Mouse (Mus musculus) 416B (cell line): Measurements from ENCODE around the gene Actl7a.

ENCODE experiments used
- DNase-seq: peaks from one replicate; pipeline ENCODE4 v3.0.0; 2011; ENCODE audit warnings: low read depth

The Actl7a gene

DNA sequence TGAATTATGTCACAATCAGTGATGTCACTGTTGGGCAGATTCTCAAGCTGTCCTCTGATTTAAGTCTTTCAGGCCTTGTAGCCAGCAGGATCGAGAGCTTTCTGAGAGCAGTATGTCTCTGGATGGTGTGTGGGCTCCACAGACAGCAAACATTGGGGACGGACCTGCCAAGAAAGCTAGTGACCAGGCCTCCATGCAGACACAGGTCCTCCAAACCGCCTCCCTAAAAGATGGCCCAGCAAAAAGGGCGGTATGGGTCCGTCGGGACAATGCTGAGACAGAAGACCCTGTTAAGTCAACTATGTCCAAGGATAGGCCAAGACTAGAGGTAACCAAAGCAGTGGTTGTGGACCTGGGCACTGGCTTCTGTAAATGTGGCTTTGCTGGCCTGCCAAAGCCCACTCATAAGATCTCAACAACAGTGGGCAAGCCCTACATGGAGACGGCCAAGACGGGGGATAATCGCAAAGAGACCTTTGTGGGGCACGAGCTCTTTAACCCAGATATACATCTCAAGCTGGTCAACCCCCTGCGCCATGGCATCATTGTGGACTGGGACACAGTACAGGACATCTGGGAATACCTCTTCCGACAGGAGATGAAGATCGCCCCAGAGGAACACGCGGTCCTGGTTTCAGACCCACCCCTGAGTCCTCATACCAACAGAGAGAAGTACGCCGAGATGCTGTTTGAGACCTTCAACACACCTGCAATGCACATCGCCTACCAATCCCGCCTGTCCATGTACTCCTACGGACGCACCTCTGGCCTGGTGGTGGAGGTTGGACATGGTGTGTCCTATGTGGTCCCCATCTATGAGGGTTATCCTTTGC lies at the start of gene Actl7a:
Actl7a (plus strand) TSS at position 51 of the 833 bp plus-strand sequence.
- DNase-seq: no peak

DNA sequence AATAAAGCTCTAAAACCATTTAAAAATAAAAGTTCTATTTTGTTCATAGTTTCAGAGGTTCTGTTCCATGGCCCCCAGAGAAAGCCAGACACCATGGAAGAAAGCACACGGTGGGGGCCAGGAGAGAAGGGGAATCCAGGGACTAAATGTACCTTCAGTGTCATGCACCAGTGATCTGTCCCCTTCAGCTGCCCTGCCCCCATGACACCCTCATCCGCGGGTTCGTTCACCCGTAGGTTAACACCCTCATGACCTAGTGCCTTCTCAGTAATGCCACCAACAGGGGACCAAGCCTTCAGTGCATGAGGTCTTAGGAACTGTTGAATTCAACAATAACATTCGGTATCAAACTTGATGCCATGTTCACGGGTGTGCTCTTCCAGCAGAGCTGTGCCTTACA lies 46.8 kb upstream of the Actl7a start:
- DNase-seq: no peak

DNA sequence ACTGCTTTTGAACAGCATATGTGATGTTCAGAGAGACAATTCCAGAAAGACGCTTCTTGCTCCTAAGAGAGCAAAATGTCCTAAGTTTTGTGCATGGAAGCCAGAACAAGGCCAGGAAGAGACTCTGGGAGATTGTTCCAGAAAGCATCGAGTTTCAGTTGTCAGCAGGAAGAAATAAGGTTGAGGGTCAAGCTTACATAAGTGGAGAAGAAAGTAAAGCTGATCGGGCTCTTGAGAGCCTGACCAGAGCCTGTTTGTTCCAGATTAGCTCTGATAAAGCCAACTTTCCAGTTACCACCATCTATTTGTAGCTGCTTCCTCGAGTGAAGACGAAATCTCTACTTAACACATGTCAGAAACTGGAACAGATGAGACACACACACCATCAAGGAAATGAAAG lies 44.5 kb upstream of the Actl7a start:
- DNase-seq: peak; percentile 33

DNA sequence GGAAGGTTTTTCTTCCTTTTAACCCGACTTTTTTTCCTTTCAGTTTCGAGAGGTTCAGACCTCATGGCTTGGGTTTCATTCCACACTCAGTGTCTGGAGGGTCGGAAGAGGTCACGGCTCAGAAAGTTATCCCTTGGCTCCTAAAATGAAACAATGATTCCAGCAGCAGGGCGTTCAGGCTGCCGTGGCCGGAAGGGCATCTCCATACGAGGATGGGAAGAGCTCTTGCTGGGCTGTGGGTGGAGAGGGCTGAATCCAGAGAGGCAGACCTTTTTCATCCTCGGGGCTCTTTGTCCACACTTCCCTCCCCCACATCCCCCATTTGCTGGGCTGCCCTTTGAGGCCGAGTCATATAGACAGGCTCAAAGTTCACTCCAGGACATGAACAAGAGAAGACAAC lies 41.0 kb upstream of the Actl7a start:
- DNase-seq: no peak

DNA sequence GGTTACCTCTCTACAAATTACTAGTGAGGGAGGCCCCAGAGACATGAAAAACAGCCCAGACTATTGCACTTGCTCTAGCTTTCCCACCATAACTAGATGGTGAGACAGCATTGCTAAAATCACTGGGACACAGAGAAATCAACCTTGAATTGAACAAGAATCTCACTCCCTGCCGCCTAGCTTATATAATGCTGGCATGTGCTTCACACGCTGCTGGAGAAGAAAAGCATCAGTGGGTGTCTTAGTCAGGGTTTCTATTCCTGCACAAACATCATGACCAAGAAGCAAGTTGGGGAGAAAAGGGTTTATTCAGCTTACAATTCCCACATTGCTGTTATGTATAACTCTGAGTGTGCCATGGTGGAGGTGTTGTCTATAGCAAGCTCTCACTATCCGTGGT lies 30.1 kb upstream of the Actl7a start:
- DNase-seq: no peak

DNA sequence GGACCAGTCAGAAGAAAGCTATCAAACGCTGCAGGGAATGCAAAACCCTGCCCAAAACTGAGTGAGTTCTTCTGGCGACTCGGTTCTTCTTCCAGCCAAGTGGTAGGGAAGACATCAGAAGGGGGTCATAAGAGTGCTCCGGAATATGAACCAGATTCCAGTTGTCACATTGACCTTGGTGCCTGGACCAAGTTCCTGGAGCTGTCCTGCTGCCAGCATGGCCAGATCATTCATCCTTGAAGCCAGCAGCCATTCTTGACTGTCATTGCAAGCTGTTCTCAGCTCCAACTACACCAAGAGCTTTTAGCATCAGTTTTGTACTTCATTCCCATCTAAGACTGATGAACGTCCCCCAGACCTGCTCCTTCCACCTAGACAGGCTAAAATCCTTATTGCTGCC lies 26.4 kb upstream of the Actl7a start:
- DNase-seq: no peak

DNA sequence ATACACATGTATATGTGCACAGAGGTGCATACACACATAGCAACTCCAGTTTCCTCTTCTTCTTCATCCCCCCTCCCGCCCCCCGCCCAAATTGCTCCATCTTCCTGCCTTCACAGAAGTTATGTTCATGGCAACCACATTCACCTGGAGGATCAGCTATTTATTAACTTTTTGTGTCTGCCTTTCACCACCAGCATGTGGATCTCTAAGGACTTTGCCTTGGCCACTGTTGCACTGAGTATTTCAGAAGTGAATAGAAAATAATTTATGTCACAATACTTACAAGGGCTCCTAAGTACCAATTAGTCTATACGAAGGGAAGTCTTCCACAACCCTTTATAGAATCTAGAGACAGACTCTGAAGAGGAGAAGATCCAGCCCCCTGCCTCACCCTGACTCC lies 25.3 kb upstream of the Actl7a start:
- no peak for DNase-seq

DNA sequence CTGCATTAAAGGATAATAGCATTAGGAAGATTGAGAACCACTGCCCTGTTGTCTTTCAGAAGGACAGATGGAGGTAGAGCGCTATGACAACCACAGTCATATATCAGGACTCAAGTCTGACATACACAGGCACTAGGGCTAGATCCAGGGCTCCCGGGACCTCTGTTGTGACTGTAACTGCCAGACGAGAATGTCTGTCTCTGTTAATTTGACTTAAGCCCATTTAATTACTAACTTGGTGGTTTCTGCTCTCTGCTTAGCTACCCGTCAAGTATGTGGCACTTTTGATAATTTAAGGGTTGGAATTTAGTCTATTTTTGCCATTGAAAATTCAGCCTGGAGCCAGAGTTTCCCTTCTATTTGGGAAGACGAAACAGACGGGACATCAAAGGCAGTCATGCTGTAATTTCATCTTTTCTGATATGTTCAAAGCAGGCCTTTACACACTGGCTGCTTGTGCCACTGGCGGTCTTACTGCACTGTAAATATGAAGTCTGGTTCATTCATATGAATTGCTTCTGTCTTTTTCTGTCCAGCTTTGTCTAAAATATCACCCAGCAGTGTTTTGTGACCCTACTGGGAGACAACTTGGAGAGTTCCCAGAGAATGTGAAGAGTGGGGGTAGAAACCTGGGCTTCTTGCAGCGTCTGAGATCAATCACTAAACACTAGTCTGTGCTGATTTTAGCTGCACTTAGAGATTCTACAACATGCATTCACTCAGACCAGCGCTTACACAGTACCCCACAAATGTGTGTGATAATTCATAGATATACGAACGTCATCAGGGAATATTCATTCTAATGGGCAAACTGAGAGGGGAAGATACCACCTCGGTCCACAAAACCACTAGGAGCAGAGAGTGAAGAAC lies 24.4 kb upstream of the Actl7a start:
- DNase-seq: no peak

DNA sequence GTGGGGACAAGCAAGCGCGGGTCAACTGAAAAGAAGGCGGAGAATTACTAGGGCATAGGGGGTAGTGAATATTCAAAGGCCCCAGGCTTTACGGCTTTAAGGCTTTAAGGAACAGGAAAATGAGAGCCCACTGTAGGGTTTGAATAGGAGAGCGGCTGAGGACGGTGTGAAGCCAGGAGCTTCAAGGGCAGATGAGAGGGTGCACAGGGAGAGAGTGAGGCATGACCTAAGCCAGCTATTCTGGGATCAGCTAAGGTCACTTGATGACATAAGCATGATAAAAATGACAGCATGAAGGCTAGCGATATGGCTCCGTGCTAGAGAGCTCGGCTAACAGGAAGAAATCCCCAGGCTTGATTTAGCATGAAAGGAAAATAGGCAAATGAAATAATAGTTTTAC lies 23.8 kb upstream of the Actl7a start:
- no peak for DNase-seq

DNA sequence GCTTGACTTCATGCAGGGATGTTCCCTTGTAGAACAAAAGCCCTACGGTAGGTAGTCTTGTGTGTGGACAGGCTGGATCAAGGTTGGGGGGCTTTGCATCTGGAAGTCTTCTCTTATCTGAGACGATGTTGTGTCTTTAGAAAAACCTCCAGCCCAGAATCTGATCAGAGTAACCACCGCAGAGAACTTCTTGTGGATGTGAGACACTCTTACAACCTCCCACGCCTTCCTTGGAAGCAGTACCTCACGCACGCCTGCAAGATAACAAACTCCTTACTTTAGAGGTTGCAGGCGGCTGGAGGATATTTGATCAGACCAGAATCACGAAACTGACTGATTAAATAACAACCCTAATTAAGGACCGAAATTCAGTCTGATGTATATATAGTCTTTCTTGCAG lies 22.8 kb upstream of the Actl7a start:
- no peak for DNase-seq

DNA sequence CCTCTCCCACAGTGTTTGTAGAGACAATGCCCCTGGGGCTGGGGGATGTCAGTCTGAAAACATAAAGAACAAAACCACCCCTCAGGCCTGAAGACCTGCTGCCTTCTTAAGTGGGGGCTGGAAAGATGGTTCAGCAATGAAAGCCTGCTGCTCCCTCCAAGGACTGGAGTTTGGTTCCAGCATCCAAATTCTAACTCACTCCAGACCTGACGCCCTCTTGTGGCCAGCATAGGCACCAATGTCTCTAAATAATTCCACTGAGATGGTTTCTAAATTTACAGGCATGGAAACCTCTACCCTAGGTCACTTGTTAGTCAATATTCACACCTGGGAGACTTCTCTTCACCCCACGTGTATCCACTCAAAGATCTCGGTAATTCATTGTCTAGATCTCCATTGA lies 21.7 kb upstream of the Actl7a start:
- DNase-seq: peak; percentile 21

DNA sequence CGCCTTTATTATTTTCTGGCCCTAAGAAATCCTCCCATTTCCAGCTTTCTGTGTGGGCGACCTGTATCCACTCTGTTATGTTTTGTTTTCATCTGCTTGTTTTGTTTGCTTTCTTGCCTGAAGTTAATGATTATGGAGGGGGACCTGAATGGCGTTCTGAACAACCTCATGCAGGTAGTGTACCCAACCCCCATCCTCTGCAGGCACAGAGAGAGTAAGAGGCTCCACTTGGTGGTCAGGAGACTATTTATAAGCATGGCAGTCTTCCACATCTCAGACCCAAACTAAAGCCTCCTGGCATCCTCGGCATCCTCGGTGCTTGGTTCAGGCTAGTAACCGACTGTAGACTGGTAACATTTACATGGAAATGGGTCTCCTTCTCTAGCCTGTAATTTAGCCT lies 20.9 kb upstream of the Actl7a start:
- DNase-seq: no peak

DNA sequence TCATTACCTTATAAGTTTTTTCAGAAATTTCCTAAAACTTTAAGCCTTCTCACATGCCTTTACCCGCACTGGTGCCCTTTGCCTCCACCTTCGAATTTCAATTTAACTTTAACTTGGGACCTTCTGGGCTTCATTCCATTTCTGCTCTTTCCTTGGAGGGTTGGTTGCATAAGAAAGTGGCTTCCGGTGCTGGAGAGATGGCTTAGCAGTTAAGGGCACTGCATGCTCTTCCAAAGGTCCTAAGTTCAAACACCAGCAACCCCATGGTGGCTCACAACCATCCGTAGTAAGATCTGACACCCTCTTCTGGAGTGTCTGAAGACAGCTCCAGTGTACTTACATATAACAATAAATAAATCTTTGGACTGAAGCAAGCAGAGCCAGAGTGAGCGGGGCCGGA lies 20.0 kb upstream of the Actl7a start:
- DNase-seq: no peak

DNA sequence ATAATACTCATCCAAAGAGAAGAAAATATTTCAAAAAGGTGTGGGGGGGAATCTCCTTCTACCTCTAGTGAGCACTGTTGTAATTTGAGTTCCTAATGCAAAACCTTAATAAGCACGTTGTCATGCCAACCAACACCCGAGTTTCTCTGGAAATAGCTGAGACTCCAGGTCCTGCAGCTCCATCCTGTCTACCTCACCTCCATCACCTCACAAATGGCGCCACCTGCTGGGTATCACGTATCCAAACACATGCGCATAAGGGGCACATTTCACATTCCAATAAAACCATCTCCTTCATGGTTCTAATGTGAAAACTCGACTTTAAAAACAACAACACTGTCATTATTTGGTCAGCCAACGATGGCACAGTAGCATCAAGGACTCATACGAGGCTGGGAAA lies 17.4 kb upstream of the Actl7a start:
- peak; percentile 25 for DNase-seq

DNA sequence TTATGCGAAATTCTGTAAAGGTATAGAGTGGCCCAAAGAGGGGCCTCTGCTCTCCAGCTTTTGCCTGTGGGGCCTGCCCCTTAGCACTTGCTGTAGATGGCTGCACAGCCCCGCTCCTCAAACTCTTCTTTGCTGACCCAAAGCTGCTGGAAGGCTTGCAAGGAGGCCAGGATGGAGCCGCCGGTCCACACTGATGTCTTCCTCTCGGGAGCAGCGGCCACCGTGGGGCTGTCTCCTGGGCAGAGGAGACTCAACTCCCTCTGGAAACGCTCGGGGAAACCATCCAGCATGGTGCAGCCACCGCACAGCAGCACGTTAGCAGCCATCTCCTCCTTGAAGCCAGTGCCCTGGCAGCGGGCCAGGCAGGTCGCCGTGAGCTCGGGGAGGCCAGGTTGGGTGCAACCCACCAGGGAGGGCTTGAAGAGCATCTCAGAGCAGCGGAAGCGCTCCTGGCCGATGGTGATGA lies 3.2 kb upstream of the Actl7a start, which contains the start of gene Gm26657:
Gm26657 (plus strand) TSS at position 51 of the 466 bp plus-strand sequence.
- DNase-seq: no peak

DNA sequence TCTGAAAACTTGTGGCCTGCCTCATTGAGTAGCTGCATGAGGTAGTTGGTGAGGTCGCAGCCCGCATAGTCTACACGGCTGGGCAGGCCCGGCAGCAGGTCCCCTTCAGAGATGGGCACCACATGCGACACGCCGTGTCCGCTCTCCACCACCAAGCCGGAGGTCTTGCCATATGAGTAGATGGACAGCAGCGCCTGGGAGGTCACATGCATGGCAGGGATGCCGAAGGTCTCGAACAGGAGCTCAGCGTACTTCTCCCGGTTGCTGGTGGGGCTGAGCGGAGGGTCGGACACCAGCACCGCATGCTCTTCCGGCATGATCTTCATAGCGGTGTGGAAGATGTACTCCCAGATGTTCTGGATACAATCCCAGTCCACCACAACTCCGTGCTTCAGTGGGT lies 2.6 kb upstream of the Actl7a start:
- no peak for DNase-seq

DNA sequence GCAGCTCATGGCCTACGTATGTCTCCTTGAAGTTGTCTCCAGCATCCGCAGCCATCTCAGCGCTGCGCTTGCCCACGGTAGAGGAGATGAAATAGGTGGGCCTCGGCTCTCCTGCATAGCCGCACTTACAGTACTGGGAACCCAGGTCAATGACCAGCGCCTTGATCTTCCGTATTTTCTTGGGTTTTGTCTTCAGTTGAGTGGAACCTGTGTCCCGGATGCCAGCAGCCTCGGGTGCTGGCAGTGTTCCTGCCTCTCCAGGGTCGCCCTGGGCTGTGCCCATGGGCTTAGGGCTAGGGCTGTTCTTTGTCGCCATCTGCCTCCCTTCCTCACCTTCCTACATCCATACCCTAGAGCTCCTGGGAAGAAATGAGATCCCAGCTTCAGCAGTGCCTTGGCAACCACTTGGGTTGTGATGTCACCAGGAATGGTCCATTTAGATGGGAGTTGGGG lies 2.1 kb upstream of the Actl7a start, which contains the start of gene Actl7b:
Actl7b (minus strand) TSS at position 403 of the 453 bp plus-strand sequence.
- no peak for DNase-seq

DNA sequence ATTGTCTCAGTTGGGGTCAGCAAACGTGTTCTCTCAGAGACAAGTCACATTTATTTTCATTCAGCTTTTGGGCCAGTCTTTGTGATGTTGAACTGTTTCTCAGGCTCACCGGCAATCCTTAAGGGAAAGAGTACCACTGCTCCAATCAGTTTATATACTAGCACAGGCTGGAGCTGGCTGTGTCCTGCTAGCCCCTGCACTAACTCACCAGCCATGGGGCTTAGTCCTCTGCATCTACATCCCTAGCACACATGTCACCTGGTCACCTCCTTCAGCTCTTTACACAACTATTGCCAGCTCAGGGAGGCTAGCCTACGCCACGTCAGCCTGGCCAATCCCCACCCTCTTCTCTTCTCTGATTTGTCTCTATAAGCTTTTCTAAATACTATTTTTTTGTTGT lies 515 bp upstream of the Actl7a start:
- DNase-seq: no peak

DNA sequence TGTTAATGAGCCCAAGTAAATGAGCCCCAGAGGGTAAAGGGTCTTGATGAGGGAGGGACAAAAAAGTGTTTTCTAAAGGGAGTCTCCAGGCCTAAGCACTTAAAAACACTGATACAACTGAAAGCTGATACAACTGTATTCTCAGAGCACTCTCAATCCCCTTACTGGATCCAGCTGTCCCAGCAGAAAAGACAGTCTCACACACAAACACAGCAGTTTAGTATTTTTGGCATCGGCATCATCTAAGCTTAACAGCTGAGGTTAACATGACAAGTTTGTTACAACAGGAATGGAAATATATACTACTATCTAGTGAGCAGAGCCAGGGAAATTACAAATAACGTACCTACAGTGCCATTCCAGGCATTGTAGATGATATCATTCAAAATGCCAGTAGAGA lies 3.1 kb downstream of the Actl7a start:
- no peak for DNase-seq

DNA sequence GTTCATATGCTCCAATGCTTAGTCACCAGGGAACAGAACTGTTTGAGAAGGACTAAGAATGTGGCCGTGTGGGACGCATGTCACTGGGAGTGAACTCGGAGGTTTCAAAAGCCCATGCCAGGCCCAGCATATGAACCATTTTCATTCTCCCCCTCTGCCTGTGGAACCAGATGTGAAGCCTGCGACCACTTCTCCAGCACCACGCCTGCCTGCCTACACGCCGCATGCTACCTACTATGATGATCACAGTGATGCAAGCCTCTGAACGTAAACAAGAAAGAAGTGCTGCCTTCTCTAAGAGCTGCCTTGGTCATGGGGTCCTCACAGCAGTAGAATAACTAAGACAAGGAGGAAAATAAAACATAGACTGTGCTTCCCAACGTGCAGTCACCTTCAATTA lies 4.2 kb downstream of the Actl7a start:
- DNase-seq: no peak

DNA sequence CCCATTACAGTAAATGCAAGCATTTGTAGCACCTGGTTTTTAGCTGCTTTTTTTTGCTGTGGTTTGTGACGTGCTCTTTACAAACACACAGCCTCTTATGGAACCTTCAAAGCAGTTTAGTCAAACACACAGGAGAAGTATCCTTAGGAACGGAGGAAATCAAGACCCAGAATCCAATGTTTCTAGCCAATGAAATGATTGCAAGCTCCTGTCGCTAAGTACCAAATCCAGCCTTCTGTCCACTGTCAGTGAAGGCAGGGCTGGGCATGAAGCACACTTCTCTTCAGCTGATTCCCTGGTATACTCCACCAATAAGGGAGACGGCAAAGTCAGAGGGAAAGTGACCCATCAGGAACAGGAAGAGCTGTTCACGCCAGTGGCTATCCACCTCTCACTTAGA lies 12.8 kb downstream of the Actl7a start:
- DNase-seq: no peak

DNA sequence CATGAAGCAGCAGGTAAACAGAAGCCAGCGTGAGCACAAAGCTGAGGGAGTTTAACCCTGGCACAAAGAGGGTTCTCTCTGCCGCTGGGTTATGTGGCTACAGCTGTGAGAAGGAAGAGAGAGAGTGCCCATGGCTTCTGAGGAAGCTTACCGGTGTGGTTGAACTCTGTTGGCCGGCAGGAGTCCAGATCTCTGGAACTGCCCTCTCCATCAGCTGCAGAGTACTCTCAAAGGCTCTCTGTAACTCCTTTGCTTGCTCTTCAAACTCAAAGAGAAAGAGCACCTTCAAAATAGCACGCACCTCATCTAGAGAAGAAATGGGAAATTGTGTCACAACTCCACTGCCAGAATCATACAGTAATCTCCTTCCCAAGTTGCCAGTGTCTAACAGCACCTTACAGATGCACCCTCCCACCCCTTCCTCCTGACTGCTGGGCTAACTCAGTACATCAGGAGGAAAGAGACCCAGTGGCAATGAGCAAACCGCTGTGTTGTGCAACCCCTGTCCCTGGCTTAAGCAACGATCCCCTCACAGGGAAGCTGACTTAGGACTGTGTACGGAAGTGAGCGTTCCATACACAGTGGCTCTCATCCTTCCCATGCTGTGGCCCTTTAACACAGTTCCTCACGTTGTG lies 13.9 kb downstream of the Actl7a start:
- peak; percentile 78 for DNase-seq
